Mouse (Mus musculus) hindbrain, embryonic 11.5 days (tissue): ENCODE results near the gene Atxn1. TPM values are rescaled to one million over a fixed set of nuclear protein-coding genes. Genes with fewer than 3 reads are reported as not detected.

Experiments used
- ATAC-seq: fragments of 200-750 bp; cut with Nextera tagmentation; 2 replicates; pipeline ENCODE4 v1.8.0; 2017; ENCODE audit warnings: mild to moderate bottlenecking, moderate TSS enrichment, moderate library complexity; ENCODE audit not compliant: low FRiP score
- DNase-seq: peaks from one replicate; pipeline ENCODE4 v3.0.0-alpha.2; 2015; ENCODE audit warnings: low spot score
- H3K27ac ChIP-seq: fragments of 300-500 bp; sonication (generic); 2 replicates; pipeline ENCODE4 v1.5.1; 2014; ENCODE audit warnings: mild to moderate bottlenecking, low read depth, low read length
- H3K27me3 ChIP-seq: fragments of 300-500 bp; sonication (generic); 2 replicates; pipeline ENCODE4 v1.6.1; 2014; ENCODE audit warnings: mild to moderate bottlenecking, low read length, moderate library complexity, mixed read lengths; ENCODE audit not compliant: control insufficient read depth, insufficient read depth
- H3K36me3 ChIP-seq: fragments of 300-500 bp; sonication (generic); 2 replicates; pipeline ENCODE4 v1.6.1; 2014; ENCODE audit warnings: mild to moderate bottlenecking, low read length, moderate library complexity, mixed read lengths; ENCODE audit not compliant: control insufficient read depth, insufficient read depth
- H3K4me1 ChIP-seq: fragments of 300-500 bp; sonication (generic); replicated peaks from 2 replicates; pipeline ENCODE4 v1.6.1; 2014; ENCODE audit warnings: low read length, mixed read lengths; ENCODE audit not compliant: control insufficient read depth, insufficient read depth
- H3K4me2 ChIP-seq: fragments of 300-500 bp; sonication (generic); replicated peaks from 2 replicates; pipeline ENCODE4 v1.6.1; 2014; ENCODE audit warnings: mild to moderate bottlenecking, low read depth, low read length
- H3K4me3 ChIP-seq: fragments of 300-500 bp; sonication (generic); 2 replicates; pipeline ENCODE4 v1.5.1; 2014; ENCODE audit warnings: low read depth, low read length
- H3K9ac ChIP-seq: fragments of 300-500 bp; sonication (generic); 2 replicates; pipeline ENCODE4 v1.6.1; 2014; ENCODE audit warnings: low read depth, low read length
- H3K9me3 ChIP-seq: fragments of 300-500 bp; sonication (generic); 2 replicates; pipeline ENCODE4 v1.6.1; 2016; ENCODE audit warnings: low read length; ENCODE audit not compliant: control insufficient read depth
- WGBS: fragments of 180-500 bp; shearing (Covaris S2); extraction: QIAGEN DNeasy Blood & Tissue Kit; methylation state at CpG from one replicate; pipeline ENCODE4 v1.1.7; 2014; 5-methylcytosine and 5-hydroxymethylcytosine counted together
- polyA plus RNA-seq: library from polyadenylated mRNA; unstranded; fragments of >200 nt; fragmentation: Nextera tagmentation; extraction: Ambion mirVana; gene quantifications from 2 replicates; pipeline ENCODE4 v1.2.1, GENCODE M21; 2014

Gene Atxn1
- polyA plus RNA-seq, 1 experiment from 2014 or later: 3.2 TPM

DNA sequence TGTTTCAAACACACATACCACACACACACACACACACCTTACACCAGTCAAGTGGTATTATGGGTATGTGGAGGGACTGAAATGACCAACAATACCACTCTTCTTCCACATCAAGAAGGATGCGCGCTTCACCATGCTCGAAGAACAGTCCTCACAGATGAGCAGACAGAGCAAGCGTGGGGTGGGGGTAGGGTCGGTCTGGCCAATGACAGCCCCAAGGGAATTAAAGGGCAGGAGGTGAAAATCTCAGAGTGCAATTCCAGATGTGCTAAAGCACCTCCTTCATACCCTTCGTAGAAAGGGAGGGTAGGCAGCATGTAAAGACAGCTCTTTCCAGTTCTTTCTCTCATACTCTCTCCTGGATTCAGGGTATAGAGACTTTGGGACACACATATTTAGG, 238.6 kb downstream of the Atxn1 start:
- no peaks in the 10 kb centered on the region for H3K36me3 ChIP-seq
- no peak for ATAC-seq
- H3K27ac ChIP-seq: no peak overlapping the region
- no peak overlapping the region for H3K9ac ChIP-seq
- 72% methylated on average over 6 of the region's 6 CpGs for WGBS
- no peak overlapping the region for H3K4me3 ChIP-seq
- H3K4me2 ChIP-seq: no peak overlapping the region
- H3K9me3 ChIP-seq: no peaks in the 10 kb centered on the region
- no peaks in the 10 kb centered on the region for H3K4me1 ChIP-seq
- no peak for DNase-seq
- no peaks in the 10 kb centered on the region for H3K27me3 ChIP-seq

- Histone ChIP-seq H3K4me2 (no peak overlapping the region), H3K27me3 (no peaks in the 10 kb centered on the region), H3K27ac (no peak overlapping the region), H3K36me3 (no peaks in the 10 kb centered on the region), H3K4me3 (no peak overlapping the region), H3K4me1 (no peaks in the 10 kb centered on the region), H3K9ac (no peak overlapping the region), H3K9me3 (no peaks in the 10 kb centered on the region)
- no peak for ATAC-seq
- no peak for DNase-seq
- WGBS: 79% methylated on average over 14 of the region's 14 CpGs
Measured at GRCm38 (mm10) chr13:45724507-45725259, 240.1 kb downstream of the Atxn1 start.

DNA sequence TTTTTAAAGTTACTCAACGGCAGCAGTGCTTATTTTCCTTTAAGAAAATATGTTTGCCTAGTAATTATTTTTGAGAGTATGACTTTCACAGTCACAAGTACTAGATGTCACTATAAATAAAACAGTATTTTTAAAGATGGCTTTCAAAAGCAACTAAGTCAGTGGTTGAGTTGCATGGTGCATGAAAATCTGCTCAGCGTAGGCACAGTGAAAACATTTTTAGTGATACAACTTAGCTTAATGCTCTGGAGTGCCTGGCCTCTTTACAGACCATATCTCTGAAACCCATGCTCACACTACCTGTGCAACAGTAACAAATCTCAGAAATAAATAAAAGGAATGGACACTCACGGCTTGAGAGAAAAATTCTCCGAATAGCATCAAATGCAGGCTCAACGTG, 241.9 kb downstream of the Atxn1 start:
- Histone ChIP-seq H3K27ac (no peak overlapping the region), H3K9me3 (no peaks in the 10 kb centered on the region), H3K4me3 (no peak overlapping the region), H3K27me3 (no peaks in the 10 kb centered on the region), H3K36me3 (no peaks in the 10 kb centered on the region), H3K4me2 (no peak overlapping the region), H3K9ac (no peak overlapping the region), H3K4me1 (no peaks in the 10 kb centered on the region)
- WGBS: 88% methylated on average over 5 of the region's 5 CpGs
- DNase-seq (no peak), ATAC-seq (no peak)

- WGBS: 86% methylated on average over 8 of the region's 8 CpGs
Measured at GRCm38 (mm10) chr13:45721621-45722020, 243.2 kb downstream of the Atxn1 start.

GRCm38 (mm10) chr13:45718850-45719249, 246.0 kb downstream of the Atxn1 start:
- no peak overlapping the region for H3K4me2 ChIP-seq
- H3K27me3 ChIP-seq: no peaks in the 10 kb centered on the region
- no peak overlapping the region for H3K9ac ChIP-seq
- H3K4me1 ChIP-seq: no peaks in the 10 kb centered on the region
- H3K9me3 ChIP-seq: no peaks in the 10 kb centered on the region
- no peak overlapping the region for H3K4me3 ChIP-seq
- WGBS: 47% methylated on average over 3 of the region's 3 CpGs
- ATAC-seq (no peak), DNase-seq (no peak)
- no peak overlapping the region for H3K27ac ChIP-seq
- H3K36me3 ChIP-seq: no peaks in the 10 kb centered on the region

More at GRCm38 (mm10) chr13:45721621-45722020, 243.2 kb downstream of the Atxn1 start:
- DNase-seq (no peak), ATAC-seq (no peak)
- H3K9ac ChIP-seq: no peak overlapping the region
- H3K4me1 ChIP-seq: no peaks in the 10 kb centered on the region
- no peak overlapping the region for H3K27ac ChIP-seq
- no peak overlapping the region for H3K4me3 ChIP-seq
- H3K36me3 ChIP-seq: no peaks in the 10 kb centered on the region
- no peaks in the 10 kb centered on the region for H3K27me3 ChIP-seq
- no peak overlapping the region for H3K4me2 ChIP-seq
- H3K9me3 ChIP-seq: no peaks in the 10 kb centered on the region

- Histone ChIP-seq H3K27ac (no peak overlapping the region), H3K27me3 (no peaks in the 10 kb centered on the region), H3K9me3 (no peaks in the 10 kb centered on the region), H3K4me2 (no peak overlapping the region), H3K4me1 (no peaks in the 10 kb centered on the region), H3K4me3 (no peak overlapping the region), H3K9ac (no peak overlapping the region), H3K36me3 (no peaks in the 10 kb centered on the region)
- WGBS: 77% methylated on average over 7 of the region's 7 CpGs
- no peak for ATAC-seq
- no peak for DNase-seq
Measured at GRCm38 (mm10) chr13:45715583-45716180, 249.1 kb downstream of the Atxn1 start.

DNA sequence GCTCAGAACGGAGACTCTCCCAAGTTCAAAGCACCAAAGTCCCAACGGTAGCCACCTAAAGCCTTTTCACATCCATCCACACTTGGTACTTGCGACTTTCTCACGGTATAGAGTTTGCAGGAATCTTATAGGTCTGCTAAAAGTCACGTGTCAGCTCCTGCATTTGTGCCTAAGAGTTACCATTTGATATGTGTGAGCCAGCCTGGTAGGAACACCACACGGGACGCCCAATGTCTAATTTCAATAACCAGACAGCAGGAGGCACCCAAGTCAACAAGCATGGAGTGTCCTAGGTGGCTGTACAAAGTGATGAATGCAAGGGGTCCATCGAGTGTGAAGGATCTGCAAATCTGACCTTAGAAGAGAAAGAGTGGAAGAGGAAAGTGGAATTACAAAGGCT, 254.8 kb downstream of the Atxn1 start:
- 92% methylated on average over 8 of the region's 8 CpGs for WGBS
- DNase-seq (no peak), ATAC-seq (no peak)
- no peak overlapping the region for H3K4me3 ChIP-seq
- no peak overlapping the region for H3K27ac ChIP-seq
- H3K36me3 ChIP-seq: no peaks in the 10 kb centered on the region
- H3K9me3 ChIP-seq: no peaks in the 10 kb centered on the region
- H3K27me3 ChIP-seq: no peaks in the 10 kb centered on the region
- no peak overlapping the region for H3K9ac ChIP-seq
- no peaks in the 10 kb centered on the region for H3K4me1 ChIP-seq
- no peak overlapping the region for H3K4me2 ChIP-seq

- 82% methylated on average over 11 of the region's 11 CpGs for WGBS
- Histone ChIP-seq H3K4me3 (no peak overlapping the region), H3K27me3 (no peaks in the 10 kb centered on the region), H3K9me3 (no peaks in the 10 kb centered on the region), H3K27ac (no peak overlapping the region), H3K9ac (no peak overlapping the region), H3K4me2 (no peak overlapping the region), H3K4me1 (no peaks in the 10 kb centered on the region), H3K36me3 (no peaks in the 10 kb centered on the region)
- ATAC-seq (no peak), DNase-seq (no peak)
Measured at GRCm38 (mm10) chr13:45709402-45709801, 255.4 kb downstream of the Atxn1 start.

DNA sequence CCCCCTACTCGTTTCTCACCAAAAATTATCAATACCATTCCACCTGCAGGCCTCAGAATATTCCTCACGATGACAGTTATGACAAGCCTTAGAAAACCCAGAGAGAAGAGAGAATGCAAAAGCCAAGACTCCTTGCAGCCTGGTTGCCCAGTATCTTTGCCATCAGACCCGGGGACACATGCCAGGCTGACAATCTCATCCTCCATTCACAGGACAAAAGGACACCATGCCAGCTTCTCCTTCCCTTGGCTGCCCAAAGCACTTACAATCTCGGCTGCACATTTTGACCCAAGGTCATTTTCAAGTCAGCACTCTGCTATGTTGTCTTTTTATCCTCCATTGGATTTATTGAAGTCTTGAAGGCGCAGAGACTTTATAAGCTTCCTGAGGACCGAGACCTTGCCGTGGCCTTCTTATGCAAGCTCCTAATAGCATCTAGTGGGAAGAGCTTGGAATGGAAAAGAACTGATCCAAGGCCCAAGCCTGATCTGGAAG, 263.5 kb downstream of the Atxn1 start:
- Histone ChIP-seq H3K36me3 (no peaks in the 10 kb centered on the region), H3K4me1 (no peaks in the 10 kb centered on the region), H3K27me3 (no peaks in the 10 kb centered on the region), H3K9ac (no peak overlapping the region), H3K9me3 (no peaks in the 10 kb centered on the region), H3K27ac (no peak overlapping the region), H3K4me2 (no peak overlapping the region), H3K4me3 (no peak overlapping the region)
- ATAC-seq (no peak), DNase-seq (no peak)
- WGBS: 87% methylated on average over 7 of the region's 7 CpGs
